Mouse (Mus musculus) myocyte (in vitro differentiated cells): ENCODE results near the gene Gucy2e.

Source experiments
- MAX ChIP-seq: IDR thresholded peaks from one replicate; pipeline ENCODE4 v1.6.1; 2011; ENCODE audit warnings: low read depth, mild to moderate bottlenecking, control low read depth
- MYOD1 ChIP-seq, 3 experiments: IDR thresholded peaks; one replicate each; pipeline ENCODE4 v1.6.1; 2011; ENCODE audit warnings: control low read depth in 2 of 3, low read depth in 2 of 3, mild to moderate bottlenecking in 2 of 3, moderate library complexity in 1 of 3; ENCODE audit not compliant: insufficient read length in 2 of 3, control insufficient read depth in 1 of 3
- MYOG ChIP-seq, 3 experiments: IDR thresholded peaks; one replicate each; pipeline ENCODE4 v1.6.1; 2011; ENCODE audit warnings: control low read depth in 2 of 3, low read depth in 2 of 3, mild to moderate bottlenecking in 2 of 3; ENCODE audit not compliant: insufficient read length in 2 of 3, control insufficient read depth in 1 of 3, insufficient read depth in 1 of 3
- POLR2A ChIP-seq: IDR thresholded peaks from one replicate; pipeline ENCODE4 v1.6.1; 2011; ENCODE audit warnings: low read depth, mild to moderate bottlenecking, control low read depth, moderate library complexity; ENCODE audit not compliant: insufficient read length
- POLR2AphosphoS2 ChIP-seq: IDR thresholded peaks from one replicate; pipeline ENCODE4 v1.6.1; 2011; ENCODE audit warnings: low read depth, control low read depth; ENCODE audit not compliant: insufficient read length
- TCF12 ChIP-seq: IDR thresholded peaks from one replicate; pipeline ENCODE4 v1.6.1; 2011; ENCODE audit warnings: mild to moderate bottlenecking, control low read depth; ENCODE audit not compliant: poor library complexity, insufficient read depth, severe bottlenecking
- USF1 ChIP-seq: IDR thresholded peaks from one replicate; pipeline ENCODE4 v1.6.1; 2011; ENCODE audit warnings: low read depth, mild to moderate bottlenecking, control low read depth, moderate library complexity

- TF ChIP-seq USF1 (no peak), MYOD1 (IDR thresholded peaks at IDR 0.05; ENCODE audit: control insufficient read depth in 1 of 3, insufficient read length in 2 of 3, low read depth in 2 of 3) (no peak), POLR2A (no peak), MYOG (IDR thresholded peaks at IDR 0.05; ENCODE audit: control insufficient read depth in 1 of 3, insufficient read depth in 1 of 3, insufficient read length in 2 of 3, low read depth in 2 of 3) (no peak), POLR2AphosphoS2 (no peak), TCF12 (no peak), MAX (no peak)
Measured at GRCm38 (mm10) chr11:69267341-69267740, 30.5 kb upstream of the Gucy2e start.
